Mouse (Mus musculus) forebrain, embryonic 12.5 days (tissue): ENCODE data around the gene Tspan17. TPM values are rescaled to one million over a fixed set of nuclear protein-coding genes. Genes with fewer than 3 reads are reported as not detected.
A peak's percentile ranks its signal among the peaks of the same experiment; 100 is the strongest.

ENCODE experiments used
- ATAC-seq: fragments of 200-750 bp; cut with Nextera tagmentation; 2 replicates; pipeline ENCODE4 v1.8.0; 2017; ENCODE audit warnings: moderate TSS enrichment; ENCODE audit not compliant: low FRiP score
- H3K27ac ChIP-seq: fragments of 300-500 bp; sonication (generic); 2 replicates; pipeline ENCODE4 v1.5.1; 2016; ENCODE audit warnings: mild to moderate bottlenecking
- H3K27me3 ChIP-seq: fragments of 300-500 bp; sonication (generic); 2 replicates; pipeline ENCODE4 v1.6.1; 2016; ENCODE audit warnings: mild to moderate bottlenecking
- H3K36me3 ChIP-seq: fragments of 300-500 bp; sonication (generic); replicated peaks from 2 replicates; pipeline ENCODE4 v1.6.1; 2016; ENCODE audit warnings: mild to moderate bottlenecking
- H3K4me1 ChIP-seq: fragments of 300-500 bp; sonication (generic); 2 replicates; pipeline ENCODE4 v1.6.1; 2016
- H3K4me2 ChIP-seq: fragments of 300-500 bp; sonication (generic); 2 replicates; pipeline ENCODE4 v1.6.1; 2016; ENCODE audit warnings: mild to moderate bottlenecking, moderate library complexity
- H3K4me3 ChIP-seq: fragments of 300-500 bp; sonication (generic); replicated peaks from 2 replicates; pipeline ENCODE4 v1.5.1; 2016; ENCODE audit warnings: mild to moderate bottlenecking
- H3K9ac ChIP-seq: fragments of 300-500 bp; sonication (generic); 2 replicates; pipeline ENCODE4 v1.6.1; 2016; ENCODE audit warnings: mild to moderate bottlenecking
- H3K9me3 ChIP-seq: fragments of 300-500 bp; sonication (generic); 2 replicates; pipeline ENCODE4 v1.6.1; 2016
- WGBS: fragments of 180-500 bp; shearing (Covaris S2); methylation state at CpG from one replicate; pipeline ENCODE4 v1.1.7; 2016; 5-methylcytosine and 5-hydroxymethylcytosine counted together
- polyA plus RNA-seq: library from polyadenylated mRNA; unstranded; fragments of >200 nt; fragmentation: Nextera tagmentation; extraction: Ambion mirVana; gene quantifications from 2 replicates; pipeline ENCODE4 v1.2.1, GENCODE M21; 2016

Gene Tspan17
- polyA plus RNA-seq, 1 experiment from 2014 or later: 12.8 TPM

- ATAC-seq: no peak
- 0 out of 2 replicates have a peak, but pooled peaks cover 13% of the 10 kb centered on the region for H3K27me3 ChIP-seq
- peaks cover 24% of the 10 kb centered on the region for H3K4me1 ChIP-seq
- H3K4me2 ChIP-seq: no peak overlapping the region
- WGBS: 85% methylated on average over 4 of the region's 4 CpGs
- no peaks in the 10 kb centered on the region for H3K36me3 ChIP-seq
- H3K9ac ChIP-seq: no peak overlapping the region
- H3K4me3 ChIP-seq: no peak overlapping the region
- no peak overlapping the region for H3K27ac ChIP-seq
- H3K9me3 ChIP-seq: no peaks in the 10 kb centered on the region
Measured at GRCm38 (mm10) chr13:54821106-54821505, 31.9 kb downstream of the Tspan17 start.

- H3K36me3 ChIP-seq: no peaks in the 10 kb centered on the region
- ATAC-seq: no peak
- no peak overlapping the region for H3K27ac ChIP-seq
- no peak overlapping the region for H3K4me2 ChIP-seq
- H3K27me3 ChIP-seq: 0 out of 2 replicates have a peak, but pooled peaks cover 13% of the 10 kb centered on the region
- no peaks in the 10 kb centered on the region for H3K9me3 ChIP-seq
- WGBS: 84% methylated on average over 2 of the region's 2 CpGs
- no peak overlapping the region for H3K9ac ChIP-seq
- H3K4me1 ChIP-seq: peaks cover 24% of the 10 kb centered on the region
- H3K4me3 ChIP-seq: no peak overlapping the region
Measured at GRCm38 (mm10) chr13:54821931-54822330, 32.8 kb downstream of the Tspan17 start.

- H3K9me3 ChIP-seq: no peaks in the 10 kb centered on the region
- no peak overlapping the region for H3K9ac ChIP-seq
- 0 out of 2 replicates have a peak overlapping the region, but pooled peaks have one; percentile 4 for H3K4me3 ChIP-seq
- H3K27ac ChIP-seq: 0 out of 2 replicates have a peak overlapping the region, but pooled peaks have one; percentile 4
- WGBS: 21% methylated on average over 25 of the region's 25 CpGs
- H3K36me3 ChIP-seq: no peaks in the 10 kb centered on the region
- H3K4me1 ChIP-seq: peaks cover 16% of the 10 kb centered on the region
- 0 out of 2 replicates have a peak, but pooled peaks cover 13% of the 10 kb centered on the region for H3K27me3 ChIP-seq
- ATAC-seq: no peak
- H3K4me2 ChIP-seq: peak overlapping the region; percentile 40
Measured at GRCm38 (mm10) chr13:54824111-54824931, 35.1 kb downstream of the Tspan17 start.

GRCm38 (mm10) chr13:54827992-54828391 is 38.8 kb downstream of the Tspan17 start:
- Histone ChIP-seq H3K4me3 (no peak overlapping the region), H3K9me3 (no peaks in the 10 kb centered on the region), H3K27ac (no peak overlapping the region), H3K4me2 (no peak overlapping the region), H3K4me1 (peaks cover 20% of the 10 kb centered on the region), H3K27me3 (0 out of 2 replicates have a peak, but pooled peaks cover 3% of the 10 kb centered on the region), H3K9ac (no peak overlapping the region), H3K36me3 (no peaks in the 10 kb centered on the region)
- ATAC-seq: no peak
- WGBS: 65% methylated on average over 7 of the region's 7 CpGs

GRCm38 (mm10) chr13:54828508-54828907 is 39.3 kb downstream of the Tspan17 start:
- H3K9me3 ChIP-seq: no peaks in the 10 kb centered on the region
- WGBS: 62% methylated on average over 6 of the region's 6 CpGs
- H3K4me3 ChIP-seq: no peak overlapping the region
- no peak for ATAC-seq
- H3K36me3 ChIP-seq: no peaks in the 10 kb centered on the region
- H3K4me1 ChIP-seq: peaks cover 20% of the 10 kb centered on the region
- H3K27ac ChIP-seq: no peak overlapping the region
- H3K27me3 ChIP-seq: 0 out of 2 replicates have a peak, but pooled peaks cover 3% of the 10 kb centered on the region
- H3K4me2 ChIP-seq: no peak overlapping the region
- H3K9ac ChIP-seq: no peak overlapping the region

- WGBS: 2% methylated on average over 13 of the region's 13 CpGs
Measured at GRCm38 (mm10) chr13:54829450-54829849, 40.3 kb downstream of the Tspan17 start.

GRCm38 (mm10) chr13:54836351-54837030 is 47.3 kb downstream of the Tspan17 start:
- Histone ChIP-seq H3K9ac (no peak overlapping the region), H3K27me3 (0 out of 2 replicates have a peak, but pooled peaks cover 3% of the 10 kb centered on the region), H3K27ac (no peak overlapping the region), H3K4me2 (no peak overlapping the region), H3K9me3 (0 out of 2 replicates have a peak, but pooled peaks cover 1% of the 10 kb centered on the region), H3K36me3 (no peaks in the 10 kb centered on the region), H3K4me3 (no peak overlapping the region), H3K4me1 (peaks cover 14% of the 10 kb centered on the region)
- WGBS: 79% methylated on average over 14 of the region's 14 CpGs
- ATAC-seq: no peak

More at GRCm38 (mm10) chr13:54829450-54829849, 40.3 kb downstream of the Tspan17 start:
- Histone ChIP-seq H3K36me3 (no peaks in the 10 kb centered on the region), H3K27ac (no peak overlapping the region), H3K4me1 (peaks cover 13% of the 10 kb centered on the region), H3K4me3 (no peak overlapping the region), H3K9ac (no peak overlapping the region), H3K27me3 (0 out of 2 replicates have a peak, but pooled peaks cover 3% of the 10 kb centered on the region), H3K9me3 (no peaks in the 10 kb centered on the region), H3K4me2 (peak overlapping the region; percentile 38)
- no peak for ATAC-seq

GRCm38 (mm10) chr13:54837061-54837460 is 47.9 kb downstream of the Tspan17 start:
- Histone ChIP-seq H3K27ac (0 out of 2 replicates have a peak overlapping the region, but pooled peaks have one; percentile 2), H3K9ac (no peak overlapping the region), H3K4me1 (peaks cover 14% of the 10 kb centered on the region), H3K4me2 (no peak overlapping the region), H3K4me3 (no peak overlapping the region), H3K36me3 (no peaks in the 10 kb centered on the region), H3K9me3 (0 out of 2 replicates have a peak, but pooled peaks cover 7% of the 10 kb centered on the region), H3K27me3 (0 out of 2 replicates have a peak, but pooled peaks cover 3% of the 10 kb centered on the region)
- ATAC-seq: no peak
- WGBS: 75% methylated on average over 5 of the region's 5 CpGs

GRCm38 (mm10) chr13:54837471-54837889 is 48.3 kb downstream of the Tspan17 start:
- H3K9ac ChIP-seq: no peak overlapping the region
- 0 out of 2 replicates have a peak, but pooled peaks cover 7% of the 10 kb centered on the region for H3K9me3 ChIP-seq
- H3K27me3 ChIP-seq: 0 out of 2 replicates have a peak, but pooled peaks cover 3% of the 10 kb centered on the region
- no peak overlapping the region for H3K4me2 ChIP-seq
- no peak for ATAC-seq
- WGBS: 17% methylated on average over 9 of the region's 9 CpGs
- H3K36me3 ChIP-seq: no peaks in the 10 kb centered on the region
- H3K27ac ChIP-seq: 0 out of 2 replicates have a peak overlapping the region, but pooled peaks have one; percentile 2
- H3K4me1 ChIP-seq: peaks cover 14% of the 10 kb centered on the region
- H3K4me3 ChIP-seq: no peak overlapping the region

- Histone ChIP-seq H3K27me3 (0 out of 2 replicates have a peak, but pooled peaks cover 3% of the 10 kb centered on the region), H3K9ac (no peak overlapping the region), H3K9me3 (0 out of 2 replicates have a peak, but pooled peaks cover 7% of the 10 kb centered on the region), H3K4me2 (no peak overlapping the region), H3K27ac (no peak overlapping the region), H3K4me1 (peaks cover 14% of the 10 kb centered on the region), H3K4me3 (no peak overlapping the region), H3K36me3 (no peaks in the 10 kb centered on the region)
- 84% methylated on average over 15 of the region's 15 CpGs for WGBS
- no peak for ATAC-seq
Measured at GRCm38 (mm10) chr13:54838540-54838939, 49.4 kb downstream of the Tspan17 start.

- 0 out of 2 replicates have a peak, but pooled peaks cover 3% of the 10 kb centered on the region for H3K27me3 ChIP-seq
- H3K4me2 ChIP-seq: no peak overlapping the region
- H3K4me1 ChIP-seq: peaks cover 14% of the 10 kb centered on the region
- H3K4me3 ChIP-seq: no peak overlapping the region
- no peak overlapping the region for H3K27ac ChIP-seq
- no peak overlapping the region for H3K9ac ChIP-seq
- H3K36me3 ChIP-seq: no peaks in the 10 kb centered on the region
- WGBS: 78% methylated on average over 6 of the region's 6 CpGs
- no peak for ATAC-seq
- H3K9me3 ChIP-seq: 0 out of 2 replicates have a peak, but pooled peaks cover 7% of the 10 kb centered on the region
Measured at GRCm38 (mm10) chr13:54839211-54839610, 50.0 kb downstream of the Tspan17 start.

- Histone ChIP-seq H3K4me1 (peaks cover 12% of the 10 kb centered on the region; the same call in 1 of the 2 replicates), H3K9me3 (0 out of 2 replicates have a peak, but pooled peaks cover 7% of the 10 kb centered on the region), H3K27ac (no peak overlapping the region), H3K9ac (no peak overlapping the region), H3K36me3 (no peaks in the 10 kb centered on the region), H3K4me3 (no peak overlapping the region), H3K27me3 (0 out of 2 replicates have a peak, but pooled peaks cover 7% of the 10 kb centered on the region), H3K4me2 (no peak overlapping the region)
- WGBS: 32% methylated on average over 8 of the region's 8 CpGs
- no peak for ATAC-seq
Measured at GRCm38 (mm10) chr13:54844579-54844978, 55.4 kb downstream of the Tspan17 start.
